13 mouse cellular contexts compared by ENCODE assay signal in genomic region chr7:99538421-99538820, GRCm38 (mm10). TPM values are rescaled to one million over a fixed set of nuclear protein-coding genes. Genes with fewer than 3 reads are reported as not detected.
DNase-seq lines count a peak whose midpoint lies in the region; ATAC-seq lines count a peak whose summit lies in the region.
"Had no signal": no experiment of that assay in that cellular context is flagged by ENCODE, and none has a peak within 500 bp of the region (broad histone marks: within the 10 kb centered on the region; RNA-seq: fewer than 3 reads in every experiment).

No protein-coding gene starts in this region.

- H3K4me2 ChIP-seq in heart, embryonic 12.5 days: no peak overlapping the region
- no peak overlapping the region for H3K4me2 ChIP-seq in lung, embryonic 16.5 days (ENCODE audit: low read depth, low read length)
- H3K4me2 ChIP-seq in hindbrain, embryonic 14.5 days (replicated peaks): peak overlapping the region; percentile 80
- H3K4me2 ChIP-seq in midbrain, embryonic 16.5 days (ENCODE audit: low read length): peak overlapping the region; percentile 87
- H3K4me2 ChIP-seq: embryonic facial prominence, embryonic 12.5 days; limb, embryonic 13.5 days; stomach, embryonic 15.5 days had no signal

- no peaks in the 10 kb centered on the region for H3K9me3 ChIP-seq in heart, embryonic 12.5 days (replicated peaks)
- no peaks in the 10 kb centered on the region for H3K9me3 ChIP-seq in lung, embryonic 16.5 days (ENCODE audit: control insufficient read depth, low read length)
- no peaks in the 10 kb centered on the region for H3K9me3 ChIP-seq in hindbrain, embryonic 14.5 days (ENCODE audit: control insufficient read depth, low read length)
- no peaks in the 10 kb centered on the region for H3K9me3 ChIP-seq in midbrain, embryonic 16.5 days (replicated peaks; ENCODE audit: control insufficient read depth, low read length, poor library complexity, severe bottlenecking)
- H3K9me3 ChIP-seq: embryonic facial prominence, embryonic 12.5 days; limb, embryonic 13.5 days; stomach, embryonic 15.5 days had no signal

- H3K36me3 ChIP-seq in heart, embryonic 12.5 days: no peaks in the 10 kb centered on the region
- H3K36me3 ChIP-seq in lung, embryonic 16.5 days (ENCODE audit: control insufficient read depth, insufficient read depth, low read length): no peaks in the 10 kb centered on the region
- H3K36me3 ChIP-seq in hindbrain, embryonic 14.5 days (replicated peaks; ENCODE audit: control insufficient read depth, insufficient read depth): no peaks in the 10 kb centered on the region
- H3K36me3 ChIP-seq in midbrain, embryonic 16.5 days (ENCODE audit: control insufficient read depth, insufficient read depth, low read length): no peaks in the 10 kb centered on the region
- H3K36me3 ChIP-seq: embryonic facial prominence, embryonic 12.5 days; limb, embryonic 13.5 days; stomach, embryonic 15.5 days had no signal

- intact Hi-C loops in heart, postnatal 14 days (cut with DNase I): no loop called here

- no peak for ATAC-seq in heart, embryonic 12.5 days (ENCODE audit: insufficient number of reproducible peaks, low FRiP score)
- no peak for ATAC-seq in lung, embryonic 16.5 days (ENCODE audit: low read depth)
- ATAC-seq in hindbrain, embryonic 14.5 days (ENCODE audit: low FRiP score): no peak
- ATAC-seq in midbrain, embryonic 16.5 days: no peak

- H3K4me1 ChIP-seq in heart, embryonic 12.5 days (replicated peaks): peaks cover 65% of the 10 kb centered on the region
- peaks cover 47% of the 10 kb centered on the region for H3K4me1 ChIP-seq in lung, embryonic 16.5 days (replicated peaks; ENCODE audit: control insufficient read depth, insufficient read depth, low read length)
- peaks cover 65% of the 10 kb centered on the region for H3K4me1 ChIP-seq in hindbrain, embryonic 14.5 days (replicated peaks; ENCODE audit: control insufficient read depth, insufficient read depth, low read length)
- H3K4me1 ChIP-seq in midbrain, embryonic 16.5 days (ENCODE audit: control insufficient read depth, insufficient read depth, low read length): peaks cover 63% of the 10 kb centered on the region

- no peak for DNase-seq in heart, postnatal 14 days
- DNase-seq in lung, postnatal 10 days: no peak
- DNase-seq in hindbrain, embryonic 14.5 days (ENCODE audit: low spot score): no peak
- DNase-seq in right cerebral cortex, postnatal 14 days: no peak
- DNase-seq in layer of hippocampus, adult 8-10 months (ENCODE audit: low spot score in 2 of 2): no peak
- DNase-seq: adrenal gland, postnatal 25 days had no signal

- H3K27ac ChIP-seq in heart, embryonic 12.5 days (ENCODE audit: poor library complexity, severe bottlenecking): peak overlapping the region; percentile 25; the same call in 1 of the 2 replicates
- 0 out of 2 replicates have a peak overlapping the region, but pooled peaks have one; percentile 20 for H3K27ac ChIP-seq in lung, embryonic 16.5 days (ENCODE audit: low read length)
- H3K27ac ChIP-seq in hindbrain, embryonic 14.5 days: no peak overlapping the region
- H3K27ac ChIP-seq in midbrain, embryonic 16.5 days (ENCODE audit: low read length): no peak overlapping the region
- H3K27ac ChIP-seq: embryonic facial prominence, embryonic 12.5 days; limb, embryonic 13.5 days had no signal

- no peak overlapping the region for H3K9ac ChIP-seq in heart, embryonic 12.5 days
- no peak overlapping the region for H3K9ac ChIP-seq in lung, embryonic 16.5 days (ENCODE audit: low read length)
- peak overlapping the region; percentile 43 for H3K9ac ChIP-seq in hindbrain, embryonic 14.5 days
- 0 out of 2 replicates have a peak overlapping the region, but pooled peaks have one; percentile 3 for H3K9ac ChIP-seq in midbrain, embryonic 16.5 days (ENCODE audit: low read depth, low read length)
- H3K9ac ChIP-seq: embryonic facial prominence, embryonic 12.5 days; limb, embryonic 13.5 days; stomach, embryonic 15.5 days had no signal

- no peaks in the 10 kb centered on the region for H3K27me3 ChIP-seq in heart, embryonic 12.5 days (replicated peaks)
- no peaks in the 10 kb centered on the region for H3K27me3 ChIP-seq in lung, embryonic 16.5 days (ENCODE audit: control insufficient read depth, insufficient read depth, low read depth, low read length)
- no peaks in the 10 kb centered on the region for H3K27me3 ChIP-seq in hindbrain, embryonic 14.5 days (ENCODE audit: control insufficient read depth, insufficient read depth, low read length)
- no peaks in the 10 kb centered on the region for H3K27me3 ChIP-seq in midbrain, embryonic 16.5 days (ENCODE audit: control insufficient read depth, insufficient read depth, low read depth, low read length)
- H3K27me3 ChIP-seq: embryonic facial prominence, embryonic 12.5 days; limb, embryonic 13.5 days; stomach, embryonic 15.5 days had no signal

- H3K4me3 ChIP-seq in heart, embryonic 12.5 days: no peak overlapping the region
- no peak overlapping the region for H3K4me3 ChIP-seq in lung, embryonic 16.5 days (ENCODE audit: low read length)
- H3K4me3 ChIP-seq in hindbrain, embryonic 14.5 days (replicated peaks; ENCODE audit: low read length): no peak overlapping the region
- H3K4me3 ChIP-seq in midbrain, embryonic 16.5 days (ENCODE audit: low read depth, low read length): peak overlapping the region; percentile 12
- H3K4me3 ChIP-seq: embryonic facial prominence, embryonic 12.5 days; limb, embryonic 13.5 days; myocyte; stomach, embryonic 15.5 days had no signal

- 67% methylated on average over 4 of the region's 4 CpGs for WGBS in heart, embryonic 12.5 days
- 60% methylated on average over 4 of the region's 4 CpGs for WGBS in lung, embryonic 16.5 days
- 65% methylated on average over 4 of the region's 4 CpGs for WGBS in hindbrain, embryonic 14.5 days
- WGBS in midbrain, embryonic 16.5 days: 70% methylated on average over 4 of the region's 4 CpGs

RNA-seq across cellular contexts. Expression of gene Arrb1, which starts 3.2 kb away (rescaled TPM):
- 13.4 and 14.5 TPM in 2 replicates for polyA plus RNA-seq in heart, embryonic 12.5 days (2016; fragmentation: Nextera tagmentation; extraction: Ambion mirVana)
- 10 to 100 TPM; 23.3 to 24.3 TPM for total RNA-seq in heart, postnatal 14 days (2021)
- 20.6 and 20.9 TPM in 2 replicates for polyA plus RNA-seq in lung, embryonic 16.5 days (2015; fragmentation: Nextera tagmentation; extraction: Ambion mirVana)
- 9.8 and 10.1 TPM in 2 replicates for polyA plus RNA-seq in hindbrain, embryonic 14.5 days (2014; fragmentation: Nextera tagmentation; extraction: Ambion mirVana)
- 18.4 and 21.0 TPM in 2 replicates for polyA plus RNA-seq in midbrain, embryonic 16.5 days (2015; fragmentation: Nextera tagmentation; extraction: Ambion mirVana)
- 100 to 1,000 TPM; 138 to 175 (median 160) TPM for total RNA-seq in layer of hippocampus, adult 8-10 months (2022)

RNA-seq across cellular contexts. Expression of gene Rps3, which starts 54.9 kb away (rescaled TPM):
- 459 and 490 TPM in 2 replicates for polyA plus RNA-seq in heart, embryonic 12.5 days (2016; fragmentation: Nextera tagmentation; extraction: Ambion mirVana)
- 100 to 1,000 TPM; 289 to 327 TPM for total RNA-seq in heart, postnatal 14 days (2021)
- 818 and 826 TPM in 2 replicates for polyA plus RNA-seq in lung, embryonic 16.5 days (2015; fragmentation: Nextera tagmentation; extraction: Ambion mirVana)
- 445 and 515 TPM in 2 replicates for polyA plus RNA-seq in hindbrain, embryonic 14.5 days (2014; fragmentation: Nextera tagmentation; extraction: Ambion mirVana)
- 405 and 414 TPM in 2 replicates for polyA plus RNA-seq in midbrain, embryonic 16.5 days (2015; fragmentation: Nextera tagmentation; extraction: Ambion mirVana)
- 100 to 1,000 TPM; 222 to 342 (median 280) TPM for total RNA-seq in layer of hippocampus, adult 8-10 months (2022)

Comparison
In these comparisons a context has a peak if more than half of its experiments do, and no peak if none do; other contexts are left out.
1. H3K27ac ChIP-seq: peak in heart, embryonic 12.5 days (single experiment) and lung, embryonic 16.5 days (single experiment); none in hindbrain, embryonic 14.5 days (single experiment) and midbrain, embryonic 16.5 days (single experiment).
2. H3K4me2 ChIP-seq: peak in hindbrain, embryonic 14.5 days (single experiment) and midbrain, embryonic 16.5 days (single experiment); none in heart, embryonic 12.5 days (single experiment) and lung, embryonic 16.5 days (single experiment).
3. H3K9ac ChIP-seq: peak in hindbrain, embryonic 14.5 days (single experiment) and midbrain, embryonic 16.5 days (single experiment); none in heart, embryonic 12.5 days (single experiment) and lung, embryonic 16.5 days (single experiment).